Mouse (Mus musculus) G1E (cell line): Measurements from ENCODE around the gene Rrad.

Source experiments
- CTCF ChIP-seq: IDR thresholded peaks from 2 replicates; pipeline ENCODE4 v1.5.1; 2012; ENCODE audit warnings: low read depth, low read length, inconsistent platforms, mixed read lengths
- POLR2AphosphoS5 ChIP-seq: IDR thresholded peaks from 2 replicates; pipeline ENCODE4 v1.6.1; 2012; ENCODE audit warnings: low read depth, low read length, inconsistent platforms; ENCODE audit not compliant: insufficient replicate concordance

DNA sequence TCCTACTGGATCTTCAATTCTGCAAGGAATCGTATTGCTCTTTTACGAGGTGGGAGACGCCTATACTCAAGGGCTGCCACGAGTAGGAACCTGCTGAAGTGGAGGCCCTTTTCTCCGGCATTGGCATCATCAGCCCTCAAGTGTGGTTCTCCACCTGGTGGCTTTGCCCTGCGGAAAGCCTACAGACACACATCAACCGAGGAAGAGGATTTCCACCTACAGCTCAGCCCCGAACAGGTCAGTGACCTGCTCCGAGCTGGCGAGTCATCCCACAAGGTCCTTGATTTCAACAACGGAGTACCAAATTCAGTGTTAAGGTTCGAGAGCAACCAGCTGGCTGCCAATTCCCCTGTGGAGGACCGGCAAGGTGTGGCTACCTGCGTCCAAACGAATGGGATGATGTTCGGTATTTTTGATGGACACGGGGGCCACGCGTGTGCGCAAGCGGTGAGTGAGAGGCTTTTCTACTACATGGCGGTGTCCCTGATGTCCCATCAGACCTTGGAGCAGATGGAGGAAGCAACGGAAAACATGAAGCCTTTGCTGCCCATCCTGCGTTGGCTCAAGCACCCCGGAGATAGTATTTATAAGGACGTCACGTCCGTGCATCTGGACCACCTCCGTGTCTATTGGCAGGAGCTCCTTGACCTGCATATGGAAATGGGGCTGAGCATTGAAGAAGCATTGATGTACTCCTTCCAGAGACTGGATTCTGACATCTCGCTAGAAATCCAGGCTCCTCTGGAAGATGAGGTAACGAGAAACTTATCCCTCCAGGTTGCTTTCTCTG lies 37.4 kb downstream of the Rrad start:
- TF ChIP-seq CTCF (no peak), POLR2AphosphoS5 (no peak)
